Comparison of ENCODE assay signal across 7 mouse cellular contexts in genomic region chr12:85541153-85541552, GRCm38 (mm10). TPM values are rescaled to one million over a fixed set of nuclear protein-coding genes. Genes with fewer than 3 reads are reported as not detected.
DNase-seq lines count a peak whose midpoint lies in the region; ATAC-seq and TF ChIP-seq lines count a peak whose summit lies in the region.

No protein-coding gene starts in this region.

- DNase-seq in midbrain, embryonic 10.5 days (ENCODE audit: low spot score) = no peak
- peak; percentile 71 to 77 for DNase-seq in heart, postnatal 10 days
- peak; percentile 79 for DNase-seq in lung, embryonic 14.5 days
- peak; percentile 68 to 74 for DNase-seq in thymus, postnatal 10 days (ENCODE audit: low spot score in 2 of 2)
- DNase-seq in left cerebral cortex, adult 11 months (ENCODE audit: low spot score) = no peak

- H3K27ac ChIP-seq in midbrain, embryonic 13.5 days = no peak overlapping the region
- no peak overlapping the region for H3K27ac ChIP-seq in midbrain, embryonic 10.5 days (replicated peaks)
- peak overlapping the region; percentile 55; the same call in 1 of the 2 replicates for H3K27ac ChIP-seq in embryonic facial prominence, embryonic 13.5 days
- no peak overlapping the region for H3K27ac ChIP-seq in lung, embryonic 14.5 days (ENCODE audit: low read depth)

- intact Hi-C loops in heart, postnatal 10 days (cut with DNase I) = no loop called here

- ATAC-seq in midbrain, embryonic 13.5 days = peak; percentile 48; the same call in 1 of the 2 replicates
- peak; percentile 81 for ATAC-seq in embryonic facial prominence, embryonic 13.5 days (ENCODE audit: insufficient number of reproducible peaks, insufficient read depth, low FRiP score, low TSS enrichment, low read depth)
- peak; percentile 90 for ATAC-seq in lung, embryonic 14.5 days (ENCODE audit: insufficient read depth)

- no peak overlapping the region for H3K4me3 ChIP-seq in midbrain, embryonic 13.5 days (replicated peaks)
- H3K4me3 ChIP-seq in midbrain, embryonic 10.5 days = no peak overlapping the region
- H3K4me3 ChIP-seq in embryonic facial prominence, embryonic 13.5 days = no peak overlapping the region
- H3K4me3 ChIP-seq in lung, embryonic 14.5 days (ENCODE audit: low read depth, low read length) = no peak overlapping the region

- H3K9ac ChIP-seq in midbrain, embryonic 13.5 days (replicated peaks) = no peak overlapping the region
- H3K9ac ChIP-seq in embryonic facial prominence, embryonic 13.5 days = no peak overlapping the region
- H3K9ac ChIP-seq in lung, embryonic 14.5 days = no peak overlapping the region

- no peak overlapping the region for H3K4me2 ChIP-seq in midbrain, embryonic 13.5 days (replicated peaks)
- peak overlapping the region; percentile 31; the same call in 1 of the 2 replicates for H3K4me2 ChIP-seq in embryonic facial prominence, embryonic 13.5 days
- no peak overlapping the region for H3K4me2 ChIP-seq in lung, embryonic 14.5 days

- TF ChIP-seq CTCF in lung, embryonic 14.5 days (IDR thresholded peaks at IDR 0.05; ENCODE audit: low read depth) = 0 out of 2 replicates have a peak, but pooled peaks have one; percentile 7

- H3K9me3 ChIP-seq in midbrain, embryonic 13.5 days = no peaks in the 10 kb centered on the region
- H3K9me3 ChIP-seq in midbrain, embryonic 10.5 days (replicated peaks) = no peaks in the 10 kb centered on the region
- no peaks in the 10 kb centered on the region for H3K9me3 ChIP-seq in embryonic facial prominence, embryonic 13.5 days
- H3K9me3 ChIP-seq in lung, embryonic 14.5 days (ENCODE audit: low read depth, low read length) = no peaks in the 10 kb centered on the region

- WGBS in midbrain, embryonic 13.5 days = 66% methylated on average over 3 of the region's 3 CpGs
- WGBS in midbrain, embryonic 10.5 days = 84% methylated on average over 3 of the region's 3 CpGs
- WGBS in embryonic facial prominence, embryonic 13.5 days = 32% methylated on average over 3 of the region's 3 CpGs
- WGBS in lung, embryonic 14.5 days = 29% methylated on average over 3 of the region's 3 CpGs

- no peaks in the 10 kb centered on the region for H3K27me3 ChIP-seq in midbrain, embryonic 13.5 days
- no peaks in the 10 kb centered on the region for H3K27me3 ChIP-seq in midbrain, embryonic 10.5 days (ENCODE audit: low read depth, poor library complexity, severe bottlenecking)
- no peaks in the 10 kb centered on the region for H3K27me3 ChIP-seq in embryonic facial prominence, embryonic 13.5 days
- no peaks in the 10 kb centered on the region for H3K27me3 ChIP-seq in lung, embryonic 14.5 days (ENCODE audit: insufficient read depth, low read length)

- no peaks in the 10 kb centered on the region for H3K4me1 ChIP-seq in midbrain, embryonic 13.5 days (replicated peaks)
- H3K4me1 ChIP-seq in midbrain, embryonic 10.5 days = no peaks in the 10 kb centered on the region
- peaks cover 34% of the 10 kb centered on the region for H3K4me1 ChIP-seq in embryonic facial prominence, embryonic 13.5 days
- H3K4me1 ChIP-seq in lung, embryonic 14.5 days (ENCODE audit: insufficient read depth) = peaks cover 8% of the 10 kb centered on the region; the same call in 1 of the 2 replicates

- no peaks in the 10 kb centered on the region for H3K36me3 ChIP-seq in midbrain, embryonic 13.5 days
- no peaks in the 10 kb centered on the region for H3K36me3 ChIP-seq in midbrain, embryonic 10.5 days
- no peaks in the 10 kb centered on the region for H3K36me3 ChIP-seq in embryonic facial prominence, embryonic 13.5 days
- no peaks in the 10 kb centered on the region for H3K36me3 ChIP-seq in lung, embryonic 14.5 days (ENCODE audit: insufficient read depth)

RNA-seq across cellular contexts. Expression of gene Jdp2, which starts 57.7 kb away (rescaled TPM):
- 0.24 and 0.34 TPM in 2 replicates for polyA plus RNA-seq in midbrain, embryonic 13.5 days (2015; fragmentation: Nextera tagmentation; extraction: Ambion mirVana)
- polyA plus RNA-seq in midbrain, embryonic 10.5 days (2016; fragmentation: Nextera tagmentation; extraction: Ambion mirVana) = 0.49 TPM in 1 of 2 replicates, not detected in the other
- polyA plus RNA-seq in embryonic facial prominence, embryonic 13.5 days (2015; fragmentation: Nextera tagmentation; extraction: Ambion mirVana) = 0.35 and 0.63 TPM in 2 replicates
- 10 to 100 TPM; 12.6 to 20.2 TPM for total RNA-seq in heart, postnatal 10 days (2021)
- 1.3 and 2.2 TPM in 2 replicates for polyA plus RNA-seq in lung, embryonic 14.5 days (2014; fragmentation: Nextera tagmentation; extraction: Ambion mirVana)

Comparison
In these comparisons a context has a peak if more than half of its experiments do, and no peak if none do; other contexts are left out.
1. DNase-seq: peak in heart, postnatal 10 days (2 of 2), lung, embryonic 14.5 days (single experiment) and thymus, postnatal 10 days (2 of 2); none in midbrain, embryonic 10.5 days (single experiment) and left cerebral cortex, adult 11 months (single experiment).
2. Peak in every context shown above with its lines, with median percentiles within 50 percentile points of each other: ATAC-seq.